Comparison of ENCODE assay signal across 21 mouse cellular contexts in genomic region chr2:57991084-57991483, GRCm38 (mm10). TPM values are rescaled to one million over a fixed set of nuclear protein-coding genes. Genes with fewer than 3 reads are reported as not detected.
DNase-seq lines count a peak whose midpoint lies in the region; ATAC-seq and TF ChIP-seq lines count a peak whose summit lies in the region.
"Had no signal": no experiment of that assay in that cellular context is flagged by ENCODE, and none has a peak within 500 bp of the region (broad histone marks: within the 10 kb centered on the region; RNA-seq: fewer than 3 reads in every experiment).

No protein-coding gene starts in this region.

- H3K27ac ChIP-seq in forebrain, postnatal 0 days (ENCODE audit: low read depth, low read length), result no peak overlapping the region
- H3K27ac ChIP-seq in forebrain, embryonic 13.5 days, result no peak overlapping the region
- peak overlapping the region; percentile 15; the same call in 1 of the 2 replicates for H3K27ac ChIP-seq in neural tube, embryonic 15.5 days (replicated peaks)
- H3K27ac ChIP-seq: embryonic facial prominence, embryonic 12.5 days; forebrain, embryonic 12.5 days; heart, adult 2 months; heart, embryonic 15.5 days; hindbrain, embryonic 14.5 days had no signal

- ATAC-seq in forebrain, postnatal 0 days, result no peak
- no peak for ATAC-seq in forebrain, embryonic 13.5 days
- ATAC-seq in neural tube, embryonic 15.5 days (ENCODE audit: low FRiP score), result no peak
- ATAC-seq: intestine, embryonic 16.5 days had no signal

- 73% methylated on average over 2 of the region's 2 CpGs for WGBS in forebrain, postnatal 0 days
- 93% methylated on average over 2 of the region's 2 CpGs for whole genome bisulfite sequencing in forebrain, embryonic 13.5 days
- 78% methylated on average over 2 of the region's 2 CpGs for WGBS in neural tube, embryonic 15.5 days

- no peaks in the 10 kb centered on the region for H3K9me3 ChIP-seq in forebrain, postnatal 0 days (ENCODE audit: low read length)
- H3K9me3 ChIP-seq in forebrain, embryonic 13.5 days (replicated peaks), result no peaks in the 10 kb centered on the region
- no peaks in the 10 kb centered on the region for H3K9me3 ChIP-seq in neural tube, embryonic 15.5 days (replicated peaks)
- H3K9me3 ChIP-seq: embryonic facial prominence, embryonic 12.5 days; forebrain, embryonic 12.5 days; heart, embryonic 15.5 days had no signal

- H3K4me1 ChIP-seq in forebrain, postnatal 0 days (ENCODE audit: insufficient read depth), result no peaks in the 10 kb centered on the region
- no peaks in the 10 kb centered on the region for H3K4me1 ChIP-seq in forebrain, embryonic 13.5 days
- H3K4me1 ChIP-seq in neural tube, embryonic 15.5 days, result no peaks in the 10 kb centered on the region
- H3K4me1 ChIP-seq: embryonic facial prominence, embryonic 12.5 days; forebrain, embryonic 12.5 days; heart, embryonic 15.5 days had no signal

- no peaks in the 10 kb centered on the region for H3K27me3 ChIP-seq in forebrain, postnatal 0 days (ENCODE audit: insufficient read depth, low read length)
- no peaks in the 10 kb centered on the region for H3K27me3 ChIP-seq in forebrain, embryonic 13.5 days
- no peaks in the 10 kb centered on the region for H3K27me3 ChIP-seq in neural tube, embryonic 15.5 days (replicated peaks)
- H3K27me3 ChIP-seq: CH12.LX; embryonic facial prominence, embryonic 12.5 days; forebrain, embryonic 12.5 days; heart, embryonic 15.5 days had no signal

- H3K4me3 ChIP-seq in forebrain, postnatal 0 days (ENCODE audit: low read depth, low read length), result no peak overlapping the region
- no peak overlapping the region for H3K4me3 ChIP-seq in forebrain, embryonic 13.5 days
- H3K4me3 ChIP-seq in neural tube, embryonic 15.5 days (replicated peaks), result no peak overlapping the region
- H3K4me3 ChIP-seq: embryonic facial prominence, embryonic 12.5 days; forebrain, embryonic 12.5 days; heart, adult 2 months; heart, embryonic 15.5 days had no signal

- no peak overlapping the region for H3K4me2 ChIP-seq in forebrain, postnatal 0 days (ENCODE audit: low read depth)
- no peak overlapping the region for H3K4me2 ChIP-seq in forebrain, embryonic 13.5 days
- H3K4me2 ChIP-seq in neural tube, embryonic 15.5 days, result no peak overlapping the region
- H3K4me2 ChIP-seq: embryonic facial prominence, embryonic 12.5 days; forebrain, embryonic 12.5 days; heart, embryonic 11.5 days; heart, embryonic 15.5 days; hindbrain, embryonic 14.5 days had no signal

- H3K9ac ChIP-seq in forebrain, postnatal 0 days, result no peak overlapping the region
- no peak overlapping the region for H3K9ac ChIP-seq in forebrain, embryonic 13.5 days
- no peak overlapping the region for H3K9ac ChIP-seq in neural tube, embryonic 15.5 days (replicated peaks)
- H3K9ac ChIP-seq: embryonic facial prominence, embryonic 12.5 days; forebrain, embryonic 12.5 days; heart, embryonic 15.5 days; hindbrain, embryonic 14.5 days had no signal

- no peaks in the 10 kb centered on the region for H3K36me3 ChIP-seq in forebrain, postnatal 0 days (ENCODE audit: insufficient read depth)
- no peaks in the 10 kb centered on the region for H3K36me3 ChIP-seq in forebrain, embryonic 13.5 days (ENCODE audit: poor library complexity, severe bottlenecking)
- no peaks in the 10 kb centered on the region for H3K36me3 ChIP-seq in neural tube, embryonic 15.5 days
- H3K36me3 ChIP-seq: embryonic facial prominence, embryonic 12.5 days; forebrain, embryonic 12.5 days; heart, embryonic 15.5 days had no signal

- TF ChIP-seq CTCF in forebrain, postnatal 0 days (IDR thresholded peaks at IDR 0.05; ENCODE audit: low read depth), result no peak

- peak; percentile 6 for DNase-seq in cerebellum, adult 9-11 months
- DNase-seq in cerebellum, adult 11-12 months, result no peak
- peak; percentile 14 for DNase-seq in forebrain, postnatal 0 days
- no peak for DNase-seq in neural tube, embryonic 10.5 days (ENCODE audit: extremely low spot score, low spot score)
- no peak for DNase-seq in layer of hippocampus, adult 9-10 months (ENCODE audit: low spot score)
- DNase-seq: adrenal gland, adult 2 months; adrenal gland, postnatal 25 days; gastrocnemius, postnatal 14 days; heart, adult 2 months; heart, postnatal 14 days; kidney, adult 2 months had no signal

RNA-seq across cellular contexts. Expression of gene Galnt5, which starts 6.6 kb away (rescaled TPM):
- total RNA-seq in forebrain, postnatal 0 days (2014; rRNA removed), result 0.14 TPM in 1 of 2 replicates, not detected in the other
- 0.05 TPM in 1 of 2 replicates, not detected in the other for polyA plus RNA-seq in forebrain, postnatal 0 days (2015; fragmentation: Nextera tagmentation; extraction: Ambion mirVana)
- polyA plus RNA-seq in forebrain, embryonic 13.5 days (2015; fragmentation: Nextera tagmentation; extraction: Ambion mirVana), result not detected in 2 replicates
- polyA plus RNA-seq in neural tube, embryonic 15.5 days (2015; fragmentation: Nextera tagmentation; extraction: Ambion mirVana), result 0.24 and 0.63 TPM in 2 replicates
- total RNA-seq: adrenal gland, adult 2 months; adrenal gland, postnatal 25 days; CH12.LX; heart, adult 2 months had no signal
- polyA plus RNA-seq: adrenal gland, adult 2 months; frontal cortex, adult 2 months had no signal

Comparison
In these comparisons a context has a peak if more than half of its experiments do, and no peak if none do; other contexts are left out.
1. DNase-seq: peak in cerebellum, adult 9-11 months (single experiment) and forebrain, postnatal 0 days (single experiment); none in cerebellum, adult 11-12 months (single experiment), neural tube, embryonic 10.5 days (single experiment) and layer of hippocampus, adult 9-10 months (single experiment).